Mouse (Mus musculus) lung, embryonic 16.5 days (tissue): ENCODE measurements around the gene Rdh5. TPM values are rescaled to one million over a fixed set of nuclear protein-coding genes. Genes with fewer than 3 reads are reported as not detected.
A peak's percentile ranks its signal among the peaks of the same experiment; 100 is the strongest.

Experiments
- ATAC-seq: fragments of 200-750 bp; cut with Nextera tagmentation; 2 replicates; pipeline ENCODE4 v1.8.0; 2017; ENCODE audit warnings: low read depth, mild to moderate bottlenecking, moderate library complexity
- H3K27ac ChIP-seq: fragments of 300-500 bp; sonication (generic); 2 replicates; pipeline ENCODE4 v1.5.1; 2014; ENCODE audit warnings: mild to moderate bottlenecking, control low read depth, low read length
- H3K27me3 ChIP-seq: fragments of 300-500 bp; sonication (generic); 2 replicates; pipeline ENCODE4 v1.6.1; 2014; ENCODE audit warnings: low read depth, low read length, mixed read lengths; ENCODE audit not compliant: control insufficient read depth, insufficient read depth
- H3K36me3 ChIP-seq: fragments of 300-500 bp; sonication (generic); 2 replicates; pipeline ENCODE4 v1.6.1; 2014; ENCODE audit warnings: low read length; ENCODE audit not compliant: control insufficient read depth, insufficient read depth
- H3K4me1 ChIP-seq: fragments of 300-500 bp; sonication (generic); replicated peaks from 2 replicates; pipeline ENCODE4 v1.6.1; 2014; ENCODE audit warnings: low read length, mixed read lengths; ENCODE audit not compliant: control insufficient read depth, insufficient read depth
- H3K4me2 ChIP-seq: fragments of 300-500 bp; sonication (generic); 2 replicates; pipeline ENCODE4 v1.6.1; 2014; ENCODE audit warnings: low read depth, low read length, control low read depth
- H3K4me3 ChIP-seq: fragments of 300-500 bp; sonication (generic); 2 replicates; pipeline ENCODE4 v1.5.1; 2014; ENCODE audit warnings: mild to moderate bottlenecking, low read length, control low read depth
- H3K9ac ChIP-seq: fragments of 300-500 bp; sonication (generic); 2 replicates; pipeline ENCODE4 v1.6.1; 2014; ENCODE audit warnings: low read length, control low read depth
- H3K9me3 ChIP-seq: fragments of 300-500 bp; sonication (generic); 2 replicates; pipeline ENCODE4 v1.6.1; 2016; ENCODE audit warnings: low read length; ENCODE audit not compliant: control insufficient read depth
- WGBS: fragments of 180-500 bp; shearing (Covaris S2); extraction: QIAGEN DNeasy Blood & Tissue Kit; methylation state at CpG from one replicate; pipeline ENCODE4 v1.1.7; 2014; 5-methylcytosine and 5-hydroxymethylcytosine counted together
- polyA plus RNA-seq: library from polyadenylated mRNA; unstranded; fragments of >200 nt; fragmentation: Nextera tagmentation; extraction: Ambion mirVana; gene quantifications from 2 replicates; pipeline ENCODE4 v1.2.1, GENCODE M21; 2015

Gene Rdh5
- polyA plus RNA-seq, 1 experiment from 2014 or later = 16.0 TPM

DNA sequence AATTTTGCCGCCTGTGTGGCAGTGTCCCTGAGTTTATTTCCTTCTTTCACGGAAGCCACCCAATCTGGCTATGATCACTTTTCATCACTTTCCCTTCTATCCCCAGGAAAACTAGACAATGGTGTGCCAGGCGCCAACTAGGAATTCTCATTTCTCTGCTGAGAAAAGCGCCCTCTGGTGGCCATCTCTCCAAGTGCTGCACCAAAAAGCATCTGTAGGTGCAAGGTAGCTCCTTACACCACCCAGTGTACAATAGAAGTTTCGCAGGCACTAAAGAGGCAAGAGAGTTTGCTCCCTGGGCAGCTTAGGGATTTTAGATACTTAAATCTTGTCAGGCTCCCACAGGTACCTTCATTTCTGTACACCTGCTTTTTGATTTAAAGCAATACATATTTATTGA, 9.5 kb downstream of the Rdh5 start:
- H3K27ac ChIP-seq = no peak overlapping the region
- WGBS = 7% methylated on average over 5 of the region's 5 CpGs
- no peaks in the 10 kb centered on the region for H3K9me3 ChIP-seq
- H3K27me3 ChIP-seq = no peaks in the 10 kb centered on the region
- no peak overlapping the region for H3K9ac ChIP-seq
- H3K36me3 ChIP-seq = peaks cover 13% of the 10 kb centered on the region
- no peak overlapping the region for H3K4me3 ChIP-seq
- H3K4me1 ChIP-seq = peaks cover 17% of the 10 kb centered on the region; the same call in 1 of the 2 replicates
- ATAC-seq = no peak
- H3K4me2 ChIP-seq = no peak overlapping the region

DNA sequence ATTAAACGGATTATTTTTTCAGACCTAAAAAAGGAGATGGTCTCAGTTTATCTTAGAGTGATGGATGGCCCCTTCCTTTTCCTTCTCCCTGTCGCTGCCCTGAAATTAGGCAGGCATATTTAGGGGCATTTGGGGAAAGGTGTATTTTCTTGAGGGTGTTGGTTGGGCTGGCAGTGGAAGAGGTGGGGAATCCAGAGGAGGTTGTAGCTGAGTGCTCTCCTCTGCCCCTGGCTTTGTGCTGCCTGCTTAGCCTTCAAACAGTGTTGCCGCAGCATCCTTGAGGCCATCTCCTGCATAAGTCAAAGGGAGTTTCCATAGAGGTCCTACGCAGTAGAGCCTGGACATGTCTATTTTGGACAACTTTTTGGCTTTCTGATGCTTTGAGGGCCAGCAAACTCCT, 9.9 kb downstream of the Rdh5 start:
- Histone ChIP-seq H3K4me3 (no peak overlapping the region), H3K9me3 (no peaks in the 10 kb centered on the region), H3K4me2 (no peak overlapping the region), H3K36me3 (peaks cover 13% of the 10 kb centered on the region), H3K27ac (no peak overlapping the region), H3K4me1 (peaks cover 17% of the 10 kb centered on the region; the same call in 1 of the 2 replicates), H3K27me3 (no peaks in the 10 kb centered on the region), H3K9ac (0 out of 2 replicates have a peak overlapping the region, but pooled peaks have one; percentile 4)
- 73% methylated on average over 4 of the region's 4 CpGs for WGBS
- no peak for ATAC-seq

DNA sequence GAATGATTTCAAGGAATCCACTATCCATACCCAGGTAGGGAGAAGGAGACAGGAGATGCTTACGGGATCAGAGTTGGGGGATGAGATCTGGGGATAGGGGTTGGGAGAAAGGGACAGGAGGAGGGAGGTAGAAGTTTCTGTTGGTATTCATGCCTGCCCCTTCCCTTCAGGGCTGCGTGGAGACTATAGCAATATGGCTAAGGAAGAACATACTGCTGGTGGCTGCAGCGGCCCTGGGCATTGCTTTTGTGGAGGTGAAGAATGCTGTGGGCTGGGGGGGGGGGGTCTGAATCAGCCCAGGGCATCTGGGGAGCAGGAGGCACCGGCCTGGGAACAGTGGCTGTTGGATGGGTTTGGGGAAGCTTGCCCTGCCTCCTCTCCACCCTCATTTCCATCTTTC, 10.4 kb downstream of the Rdh5 start:
- Histone ChIP-seq H3K27me3 (no peaks in the 10 kb centered on the region), H3K4me2 (no peak overlapping the region), H3K4me3 (no peak overlapping the region), H3K4me1 (peaks cover 17% of the 10 kb centered on the region; the same call in 1 of the 2 replicates), H3K27ac (no peak overlapping the region), H3K9me3 (no peaks in the 10 kb centered on the region), H3K9ac (no peak overlapping the region), H3K36me3 (peaks cover 11% of the 10 kb centered on the region)
- ATAC-seq = no peak
- 77% methylated on average over 4 of the region's 4 CpGs for WGBS

DNA sequence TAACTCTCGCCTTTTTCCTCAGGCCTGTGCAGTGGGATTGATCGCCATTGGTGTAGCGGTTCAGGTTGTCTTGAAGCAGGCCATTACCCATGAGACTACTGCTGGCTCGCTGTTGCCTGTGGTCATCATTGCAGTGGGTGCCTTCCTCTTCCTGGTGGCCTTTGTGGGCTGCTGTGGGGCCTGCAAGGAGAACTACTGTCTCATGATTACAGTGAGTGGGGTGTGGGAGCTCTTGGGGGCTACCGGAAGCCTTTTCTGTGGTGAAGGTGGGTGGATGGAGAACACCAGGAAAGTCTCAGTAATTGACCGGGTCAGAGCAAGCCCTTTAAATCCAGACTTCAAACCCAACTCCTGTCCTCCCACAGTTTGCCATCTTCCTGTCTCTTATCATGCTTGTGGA, 11.3 kb downstream of the Rdh5 start:
- Histone ChIP-seq H3K4me2 (peak overlapping the region; percentile 84), H3K9me3 (no peaks in the 10 kb centered on the region), H3K4me3 (no peak overlapping the region; the same call in 1 of the 2 replicates), H3K9ac (no peak overlapping the region; the same call in 1 of the 2 replicates), H3K4me1 (peaks cover 17% of the 10 kb centered on the region; the same call in 1 of the 2 replicates), H3K27me3 (no peaks in the 10 kb centered on the region), H3K36me3 (peaks cover 10% of the 10 kb centered on the region), H3K27ac (no peak overlapping the region)
- ATAC-seq = no peak
- WGBS = 89% methylated on average over 6 of the region's 6 CpGs

DNA sequence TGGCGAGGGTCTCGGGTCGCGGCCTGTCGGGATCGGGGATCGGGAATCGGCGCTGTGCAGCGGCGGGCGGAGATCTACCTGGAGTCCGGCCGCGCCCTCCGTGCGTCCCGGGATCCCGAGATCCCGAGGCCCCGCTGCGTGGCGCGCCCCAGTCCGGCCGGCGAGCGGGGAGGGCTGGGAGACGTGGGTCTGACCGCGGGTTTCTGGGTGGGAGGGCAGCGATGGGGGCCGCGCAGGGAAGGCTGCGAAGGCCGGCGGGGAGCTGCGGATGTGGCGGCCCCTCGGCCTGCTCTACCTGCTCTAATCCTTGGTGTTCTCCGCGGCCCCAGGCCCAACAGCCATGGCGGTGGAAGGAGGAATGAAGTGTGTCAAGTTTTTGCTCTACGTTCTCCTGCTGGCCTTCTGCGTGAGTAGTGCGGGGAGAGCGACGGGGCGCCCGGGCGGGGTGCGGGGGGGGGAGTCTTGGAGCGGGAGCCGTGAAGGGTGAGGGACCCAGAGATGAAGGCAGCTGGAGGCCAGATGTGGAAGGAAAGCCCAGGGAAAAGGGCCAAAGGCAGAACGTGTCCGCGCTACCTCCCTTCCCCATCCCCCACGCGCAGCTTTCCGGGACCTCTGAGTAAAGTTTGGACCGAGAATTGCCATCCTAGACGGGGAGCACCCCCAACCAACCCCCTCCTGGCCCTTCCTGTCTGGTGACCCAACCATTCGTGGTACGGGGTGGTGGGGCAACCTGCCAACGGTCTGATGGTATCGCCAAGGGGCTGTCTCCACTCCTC, 12.4 kb downstream of the Rdh5 start:
- peak; percentile 49 for ATAC-seq
- WGBS = 2% methylated on average over 49 of the region's 66 CpGs
- Histone ChIP-seq H3K4me3 (peak overlapping the region; percentile 91), H3K4me2 (peak overlapping the region; percentile 84), H3K36me3 (peaks cover 10% of the 10 kb centered on the region), H3K27ac (peak overlapping the region; percentile 91), H3K27me3 (no peaks in the 10 kb centered on the region), H3K9ac (peak overlapping the region; percentile 95), H3K9me3 (no peaks in the 10 kb centered on the region), H3K4me1 (peaks cover 17% of the 10 kb centered on the region; the same call in 1 of the 2 replicates)

DNA sequence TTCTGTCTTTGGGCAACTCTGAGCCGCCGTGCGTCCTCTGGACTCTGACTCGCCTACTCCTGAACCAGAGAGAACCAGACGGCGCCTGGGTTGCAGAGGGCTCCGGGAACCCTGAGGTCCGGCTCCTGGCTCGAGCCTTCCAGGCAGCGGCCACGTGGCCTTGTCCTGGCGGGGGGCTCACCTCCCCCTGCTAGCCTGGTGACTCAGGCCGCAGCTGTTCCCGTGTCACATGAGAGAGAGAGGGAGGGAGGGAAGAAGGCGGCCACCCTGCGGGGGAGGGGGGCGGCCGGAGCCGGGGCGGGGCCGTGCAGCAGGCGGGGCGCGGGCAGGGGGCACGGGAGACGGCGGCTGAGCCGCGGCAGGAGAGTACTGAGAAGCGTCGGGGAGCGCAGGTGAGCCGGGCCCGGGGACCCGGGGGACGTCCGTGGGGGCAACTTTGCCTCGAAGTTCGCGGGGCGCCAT, 13.1 kb downstream of the Rdh5 start:
- H3K4me2 ChIP-seq = peak overlapping the region; percentile 84
- H3K27me3 ChIP-seq = no peaks in the 10 kb centered on the region
- WGBS = 1% methylated on average over 38 of the region's 41 CpGs
- H3K36me3 ChIP-seq = peaks cover 9% of the 10 kb centered on the region
- H3K4me3 ChIP-seq = peak overlapping the region; percentile 91
- H3K27ac ChIP-seq = peak overlapping the region; percentile 91
- H3K9ac ChIP-seq = peak overlapping the region; percentile 95
- H3K9me3 ChIP-seq = no peaks in the 10 kb centered on the region
- peak; percentile 92 for ATAC-seq
- H3K4me1 ChIP-seq = peaks cover 17% of the 10 kb centered on the region; the same call in 1 of the 2 replicates

DNA sequence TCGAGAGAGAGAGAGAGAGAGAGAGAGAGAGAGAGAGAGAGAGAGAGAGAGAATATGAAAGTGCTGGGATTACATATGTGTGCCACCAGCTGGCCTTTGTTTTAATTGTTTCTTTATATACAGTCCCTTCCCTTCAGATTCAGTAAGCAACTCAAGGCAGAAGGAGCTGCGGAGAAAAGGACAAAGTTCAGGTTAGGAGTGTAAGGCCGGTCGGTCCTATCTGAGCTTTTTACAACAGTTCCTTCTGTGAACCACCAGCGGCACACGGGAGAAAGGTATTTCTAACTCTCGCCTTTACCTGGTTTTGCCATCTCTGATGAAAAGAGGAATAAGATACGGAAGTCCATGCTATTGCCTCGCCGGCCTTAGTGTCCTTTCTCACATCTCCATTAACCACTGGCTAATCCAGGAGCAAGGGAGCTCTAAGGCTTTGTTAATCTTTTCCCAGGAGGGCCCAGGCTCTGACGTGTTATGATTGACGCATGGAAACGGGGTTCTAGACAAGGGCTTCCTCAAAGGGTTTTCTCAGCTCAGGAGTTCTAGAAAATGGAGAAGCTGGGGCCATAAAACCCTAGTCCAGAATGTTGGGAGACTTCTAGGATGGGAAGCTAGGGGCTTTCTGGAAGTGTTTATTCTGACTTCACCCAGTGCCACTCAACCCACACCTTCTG, 13.8 kb downstream of the Rdh5 start:
- H3K27me3 ChIP-seq = no peaks in the 10 kb centered on the region
- no peaks in the 10 kb centered on the region for H3K9me3 ChIP-seq
- 54% methylated on average over 13 of the region's 13 CpGs for WGBS
- no peak for ATAC-seq
- peak overlapping the region; percentile 84 for H3K4me2 ChIP-seq
- H3K4me1 ChIP-seq = peaks cover 17% of the 10 kb centered on the region; the same call in 1 of the 2 replicates
- H3K36me3 ChIP-seq = peaks cover 4% of the 10 kb centered on the region; the same call in 1 of the 2 replicates
- H3K27ac ChIP-seq = peak overlapping the region; percentile 91
- H3K4me3 ChIP-seq = peak overlapping the region; percentile 91
- H3K9ac ChIP-seq = peak overlapping the region; percentile 95

DNA sequence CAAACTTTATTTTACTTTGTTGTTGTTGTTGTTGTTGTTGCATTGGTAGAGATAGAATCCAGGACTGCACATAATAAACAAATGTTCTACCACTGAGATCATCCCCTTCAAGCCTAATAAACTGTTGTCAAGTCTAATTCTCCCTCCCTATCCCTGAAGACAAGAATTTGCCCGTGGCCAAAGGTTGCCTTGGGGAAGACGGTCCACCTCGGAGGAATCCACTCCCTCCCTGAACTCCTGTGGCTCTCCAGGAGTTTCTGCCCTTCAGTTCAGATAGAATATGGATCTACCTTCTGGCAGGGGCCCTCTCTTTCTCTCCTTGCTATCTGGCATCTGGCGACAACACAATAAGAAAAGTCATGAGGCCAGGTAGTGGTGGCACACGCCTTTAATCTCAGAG, 17.9 kb downstream of the Rdh5 start:
- Histone ChIP-seq H3K9ac (no peak overlapping the region), H3K9me3 (no peaks in the 10 kb centered on the region), H3K4me2 (no peak overlapping the region), H3K27ac (no peak overlapping the region), H3K4me3 (no peak overlapping the region), H3K36me3 (no peaks in the 10 kb centered on the region), H3K4me1 (peaks cover 6% of the 10 kb centered on the region; the same call in 1 of the 2 replicates), H3K27me3 (no peaks in the 10 kb centered on the region)
- no peak for ATAC-seq
- WGBS = 79% methylated on average over 5 of the region's 5 CpGs

DNA sequence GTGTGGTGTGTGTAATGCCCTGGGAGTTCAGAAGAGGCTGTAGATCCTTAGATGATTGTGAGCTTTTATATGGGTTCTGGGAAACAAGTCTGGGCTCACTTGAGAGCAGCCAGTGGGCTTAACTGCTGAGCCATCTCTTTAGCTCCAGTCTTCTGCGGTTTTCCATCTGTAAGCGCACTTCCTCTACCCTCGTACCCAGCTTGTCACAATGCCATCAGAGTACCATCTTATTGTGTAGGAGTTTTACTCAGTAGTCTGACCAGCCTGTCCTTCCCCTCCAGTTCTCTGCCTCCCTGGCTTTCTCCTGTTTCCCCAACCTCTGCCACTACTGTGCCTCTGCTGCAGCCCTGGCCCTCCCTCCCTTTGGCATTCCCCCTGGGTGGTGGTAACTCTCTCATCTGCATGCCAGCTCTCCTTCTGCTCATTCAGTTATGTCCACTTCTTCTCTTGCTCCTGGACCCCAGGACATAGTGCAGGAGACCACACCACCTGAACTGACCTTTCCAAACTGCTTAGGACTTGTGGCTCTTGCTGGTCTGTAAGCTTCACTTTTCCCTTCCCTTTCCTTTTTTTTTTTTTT, 20.2 kb downstream of the Rdh5 start:
- no peaks in the 10 kb centered on the region for H3K36me3 ChIP-seq
- no peak overlapping the region for H3K27ac ChIP-seq
- no peaks in the 10 kb centered on the region for H3K9me3 ChIP-seq
- no peak for ATAC-seq
- 80% methylated on average over 3 of the region's 3 CpGs for WGBS
- no peak overlapping the region for H3K4me3 ChIP-seq
- no peak overlapping the region for H3K4me2 ChIP-seq
- H3K9ac ChIP-seq = no peak overlapping the region
- H3K27me3 ChIP-seq = no peaks in the 10 kb centered on the region
- no peaks in the 10 kb centered on the region for H3K4me1 ChIP-seq
